Mouse (Mus musculus): ENCODE results near the gene Golt1a.
A peak's percentile ranks its signal among the peaks of the same experiment; 100 is the strongest.

Golt1a gene

GRCm38 (mm10) chr1:133309652-133310267 lies at the start of gene Golt1a:
Golt1a (plus strand) TSS chr1:133309800.
- DNase-seq (ENCODE audit: low spot score in 2 of 2) = no peak

DNA sequence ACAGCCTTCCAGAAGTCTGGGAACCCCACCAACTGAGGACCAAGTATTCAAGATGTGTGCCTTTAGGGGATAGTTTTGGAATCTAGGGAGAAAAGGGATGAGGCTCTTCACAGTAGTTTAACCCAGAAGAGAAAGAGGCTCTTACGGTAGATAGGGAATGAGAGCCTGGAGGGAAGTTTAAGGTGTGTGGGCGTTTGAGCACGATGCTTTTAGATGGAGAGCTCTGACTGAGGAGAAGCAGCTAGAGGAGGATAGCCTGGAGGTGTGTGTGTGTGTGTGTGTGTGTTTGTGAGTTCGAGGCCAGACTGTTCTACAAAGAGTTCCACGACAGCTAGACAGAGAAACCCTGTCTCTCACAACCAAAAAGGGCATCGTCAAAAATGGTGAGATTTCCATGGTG lies 47.0 kb upstream of the Golt1a start:
- no peak for DNase-seq (ENCODE audit: low spot score in 2 of 2)

DNA sequence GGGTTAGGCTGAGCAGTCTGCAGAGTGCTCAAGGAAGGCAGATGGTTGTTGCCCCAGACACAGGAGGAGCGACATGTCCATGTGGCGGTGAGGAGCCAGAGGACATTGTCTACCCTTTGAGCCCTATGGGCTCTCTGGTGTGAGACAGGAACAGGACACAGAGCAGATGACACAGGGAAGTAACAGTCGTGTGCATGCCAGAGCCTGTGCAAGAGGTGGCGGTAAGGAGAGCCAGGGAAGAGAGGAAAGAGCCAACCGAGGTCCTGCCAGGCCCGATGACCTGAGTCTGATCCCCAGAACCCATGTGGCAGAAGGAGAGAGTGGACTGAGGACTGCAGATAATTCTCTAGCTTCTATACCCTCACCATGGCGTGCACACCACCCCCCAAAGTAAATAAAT lies 46.5 kb upstream of the Golt1a start:
- DNase-seq (ENCODE audit: low spot score in 2 of 2) = no peak

- DNase-seq (ENCODE audit: low spot score in 2 of 2) = no peak
Observed at GRCm38 (mm10) chr1:133264367-133264766, 45.2 kb upstream of the Golt1a start.

GRCm38 (mm10) chr1:133265114-133265766 lies 44.4 kb upstream of the Golt1a start:
- no peak for DNase-seq (ENCODE audit: low spot score in 2 of 2)

- DNase-seq (ENCODE audit: low spot score in 2 of 2) = no peak
Observed at GRCm38 (mm10) chr1:133267094-133267493, 42.5 kb upstream of the Golt1a start.

GRCm38 (mm10) chr1:133267813-133268492 lies 41.6 kb upstream of the Golt1a start:
- DNase-seq (ENCODE audit: low spot score in 2 of 2) = no peak

DNA sequence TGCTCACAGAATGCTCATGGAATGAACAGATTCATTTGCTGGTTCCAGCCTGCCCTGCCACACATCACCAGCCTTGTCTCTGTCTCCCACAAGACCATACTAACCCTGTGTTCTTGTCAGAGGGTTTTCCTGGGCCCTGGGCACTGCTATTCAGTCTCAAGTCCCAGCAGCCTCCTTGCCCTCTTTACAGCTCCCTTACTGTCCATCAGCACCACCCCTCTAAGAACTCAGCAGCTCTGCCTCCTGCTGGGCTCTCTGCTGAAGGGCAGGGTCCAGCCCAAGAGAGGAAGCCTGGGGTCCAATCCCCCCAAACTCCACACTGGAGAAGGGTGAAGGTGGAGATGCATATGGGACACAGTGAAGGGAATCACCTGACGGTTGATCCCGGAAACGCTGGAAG lies 41.1 kb upstream of the Golt1a start:
- DNase-seq (ENCODE audit: low spot score in 2 of 2) = no peak

DNA sequence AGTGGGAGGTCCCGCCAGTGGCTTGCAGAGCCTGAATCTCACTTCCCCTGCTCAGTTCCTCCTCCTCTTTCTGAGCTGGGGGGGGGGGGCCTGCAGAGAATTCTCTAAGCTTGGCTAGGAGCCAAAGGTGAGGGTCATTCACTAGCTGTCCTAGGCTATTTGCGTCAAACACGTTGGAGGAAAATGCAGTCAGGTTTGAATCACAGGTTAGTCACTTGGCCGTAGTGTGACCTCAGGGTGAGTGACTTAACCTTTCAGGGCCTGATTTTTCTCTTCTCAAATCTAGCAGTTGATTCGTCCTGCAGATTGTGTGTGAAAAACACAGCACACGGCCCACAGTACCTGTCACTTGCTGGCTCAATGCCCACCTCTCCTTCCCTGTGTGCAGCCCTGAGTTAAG lies 39.3 kb upstream of the Golt1a start:
- no peak for DNase-seq (ENCODE audit: low spot score in 2 of 2)

GRCm38 (mm10) chr1:133274163-133274562 lies 35.4 kb upstream of the Golt1a start:
- no peak for DNase-seq (ENCODE audit: low spot score in 2 of 2)

DNA sequence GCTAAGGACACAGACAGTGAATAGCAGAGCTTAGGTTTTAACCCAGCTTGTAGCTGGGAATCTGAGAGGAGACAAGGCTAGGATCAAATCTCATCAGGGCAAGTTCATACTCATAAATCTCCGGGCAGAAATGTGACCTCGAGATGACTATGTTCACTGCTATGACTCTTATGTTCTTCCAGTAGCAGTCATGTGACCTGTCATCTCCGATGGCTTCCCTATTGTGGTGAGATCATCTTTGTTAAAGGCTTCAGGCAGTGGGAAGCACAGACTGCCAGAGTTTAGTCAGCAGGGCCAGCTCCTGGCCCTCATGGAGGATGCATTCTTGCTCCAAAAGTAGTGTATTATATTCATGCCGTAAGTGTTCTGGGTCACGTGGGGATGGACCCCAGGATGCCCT lies 32.6 kb upstream of the Golt1a start:
- no peak for DNase-seq (ENCODE audit: low spot score in 2 of 2)

- DNase-seq (ENCODE audit: low spot score in 2 of 2) = no peak
Observed at GRCm38 (mm10) chr1:133278539-133278938, 31.1 kb upstream of the Golt1a start.

- DNase-seq (ENCODE audit: low spot score in 2 of 2) = no peak
Observed at GRCm38 (mm10) chr1:133278946-133279631, 30.5 kb upstream of the Golt1a start.

DNA sequence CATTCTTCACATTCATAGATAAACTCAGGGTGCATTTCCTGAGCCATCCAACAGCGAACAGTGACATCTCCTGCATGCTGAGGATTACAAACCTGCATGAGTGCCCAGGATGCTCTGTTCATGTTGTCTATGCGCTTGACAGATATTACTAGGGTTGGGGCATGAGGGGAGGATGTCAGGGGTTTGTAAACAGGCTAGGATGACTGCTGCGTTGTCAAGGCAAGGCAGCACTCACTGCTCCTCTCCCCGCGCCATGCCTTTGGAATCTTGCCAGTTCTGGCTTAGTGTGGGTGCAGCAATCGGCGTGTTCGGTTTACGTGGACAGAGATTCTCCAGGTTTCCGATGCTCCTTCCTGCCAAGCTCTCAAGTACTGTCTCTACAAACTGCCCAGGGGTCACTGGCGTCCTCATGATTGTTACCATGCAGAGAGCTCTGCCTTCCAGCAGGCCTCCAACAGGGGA lies 29.9 kb upstream of the Golt1a start:
- no peak for DNase-seq (ENCODE audit: low spot score in 2 of 2)

DNA sequence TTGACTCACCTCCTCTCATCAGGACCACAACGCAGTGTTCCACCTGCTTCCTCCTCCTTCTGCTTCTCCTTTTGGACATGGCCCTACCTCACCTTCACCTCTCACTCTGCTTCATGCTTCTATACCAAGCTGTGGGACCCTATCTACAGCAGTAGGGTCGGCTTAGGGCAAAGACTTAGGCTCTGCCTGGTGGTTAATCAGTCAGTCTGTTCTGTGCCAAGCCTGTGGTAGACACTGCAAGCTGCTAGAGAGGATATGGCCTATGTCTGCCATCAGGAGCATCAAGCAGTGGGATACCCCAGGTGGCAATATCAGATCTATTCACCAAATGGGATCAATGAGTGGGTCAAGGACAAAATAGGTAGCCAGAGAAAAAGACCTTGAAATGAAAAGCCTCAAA lies 29.1 kb upstream of the Golt1a start:
- DNase-seq (ENCODE audit: low spot score in 2 of 2) = no peak

DNA sequence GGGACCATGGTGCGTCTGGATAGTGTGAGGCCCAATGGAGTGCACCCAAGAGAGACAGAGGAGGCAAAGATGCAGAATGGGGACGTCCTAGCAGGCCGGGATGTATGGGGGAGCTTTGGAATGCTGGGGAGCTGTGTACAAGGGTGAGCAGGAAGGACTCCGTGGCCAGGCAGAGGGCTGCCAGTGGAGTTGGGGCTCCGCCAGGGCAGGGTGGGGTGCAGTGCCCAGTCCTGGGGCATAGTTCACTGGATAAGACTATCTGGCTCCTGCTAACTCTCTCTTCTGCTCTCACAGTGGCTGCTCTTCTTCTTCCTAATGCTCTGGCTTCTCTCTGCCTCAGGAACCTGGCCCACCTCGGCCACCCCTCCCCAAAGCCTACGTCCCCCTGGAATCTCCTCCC lies 23.7 kb upstream of the Golt1a start:
- no peak for DNase-seq (ENCODE audit: low spot score in 2 of 2)

GRCm38 (mm10) chr1:133287051-133287450 lies 22.5 kb upstream of the Golt1a start:
- no peak for DNase-seq (ENCODE audit: low spot score in 2 of 2)

DNA sequence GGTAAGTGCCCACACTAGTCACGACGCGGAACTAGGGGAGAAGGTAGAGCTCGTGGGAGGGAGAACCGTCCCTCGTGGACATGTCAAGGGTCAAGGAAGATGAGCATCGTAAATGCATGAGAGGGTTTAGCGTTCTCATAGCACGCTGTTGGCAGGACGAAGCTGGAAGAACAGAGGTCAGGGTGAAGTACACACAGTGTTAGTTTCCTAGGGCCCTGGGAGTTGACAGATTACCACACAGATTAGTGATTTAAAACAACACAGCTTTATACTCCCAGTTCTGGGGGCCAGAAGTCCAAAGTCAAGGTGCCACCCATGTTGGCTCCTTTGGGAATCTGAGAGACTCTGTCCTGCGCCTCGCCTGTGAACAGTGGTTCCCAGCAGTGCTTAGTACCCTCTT lies 21.7 kb upstream of the Golt1a start:
- DNase-seq (ENCODE audit: low spot score in 2 of 2) = no peak

DNA sequence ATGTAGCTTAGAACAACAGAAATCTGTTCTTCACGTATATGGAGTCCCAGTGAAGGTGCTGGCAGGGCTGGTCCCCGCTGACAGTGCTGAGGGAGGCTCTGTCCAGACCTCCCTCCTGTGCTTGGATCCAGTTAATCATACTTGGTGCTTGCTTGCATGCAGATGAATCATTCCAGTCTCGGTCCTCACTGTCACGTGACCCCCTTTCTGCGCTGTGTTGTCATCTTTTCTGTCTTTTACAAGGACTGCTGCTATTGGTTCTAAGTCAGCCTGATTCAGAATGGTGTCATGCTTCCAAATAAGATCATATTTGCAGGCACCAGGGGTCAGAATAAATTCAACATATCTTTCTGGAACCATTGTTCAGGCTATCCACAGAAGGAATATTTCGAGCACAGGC lies 17.7 kb upstream of the Golt1a start:
- DNase-seq (ENCODE audit: low spot score in 2 of 2) = no peak

- DNase-seq (ENCODE audit: low spot score in 2 of 2) = no peak
Observed at GRCm38 (mm10) chr1:133292608-133293007, 17.0 kb upstream of the Golt1a start.

- DNase-seq (ENCODE audit: low spot score in 2 of 2) = peak in 1 of 2 experiments; percentile 39
Observed at GRCm38 (mm10) chr1:133296376-133296775, 13.2 kb upstream of the Golt1a start.

DNA sequence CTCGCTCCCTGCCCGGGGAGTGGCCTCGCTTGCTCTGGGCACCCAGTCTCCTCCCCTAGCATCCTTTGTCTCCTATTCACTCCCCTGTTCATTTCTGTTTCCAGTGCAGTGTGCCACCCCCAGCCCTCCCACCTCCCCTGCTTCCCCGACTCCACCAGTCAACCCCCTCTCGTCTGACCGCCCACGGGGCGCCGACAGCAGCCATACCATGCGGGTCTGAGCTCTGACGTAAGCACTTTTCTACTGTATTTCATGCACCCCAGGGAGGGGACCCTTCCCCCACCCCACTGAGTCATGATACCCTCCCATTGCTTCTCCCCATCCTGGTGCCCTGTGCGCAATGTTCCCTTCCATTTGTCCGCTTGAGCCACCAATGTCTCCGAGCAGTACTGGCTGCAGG lies 10.8 kb upstream of the Golt1a start:
- no peak for DNase-seq (ENCODE audit: low spot score in 2 of 2)

GRCm38 (mm10) chr1:133302540-133302939 lies 7.1 kb upstream of the Golt1a start:
- no peak for DNase-seq (ENCODE audit: low spot score in 2 of 2)
